Mouse (Mus musculus): ENCODE data around the gene Pigc.

DNA sequence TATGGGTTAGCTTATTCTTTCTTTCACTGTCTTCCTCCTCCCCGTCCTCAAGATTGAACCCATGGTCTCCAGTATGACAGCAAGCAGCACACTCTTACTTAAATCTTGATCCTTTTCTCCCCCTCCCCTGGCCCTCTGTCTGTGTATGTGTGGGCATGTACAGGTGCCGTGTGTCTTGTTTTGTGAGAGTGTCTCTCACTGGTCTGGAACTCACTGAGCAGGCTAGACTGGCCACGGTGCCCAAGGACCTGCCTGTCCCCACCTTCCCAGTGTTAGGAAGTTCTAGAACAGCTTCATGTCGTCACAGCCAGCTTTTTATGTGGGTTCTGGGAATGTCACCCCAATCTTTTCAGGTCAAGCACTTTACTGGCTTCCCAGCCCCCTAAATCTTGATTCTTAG lies 36.7 kb upstream of the Pigc start:
- no peak for TF ChIP-seq CTCF (IDR thresholded peaks at IDR 0.05; ENCODE audit: borderline replicate concordance, control insufficient read depth, extremely low read depth, insufficient read depth, low read length, poor library complexity)
- no peak for TF ChIP-seq POLR2A (IDR thresholded peaks at IDR 0.05; ENCODE audit: control insufficient read depth, extremely low read depth, insufficient read depth, low read length, poor library complexity)

All from thymus, adult 2 months (tissue).